In genomic region chr13:74245899-74246231, GRCm38 (mm10) we compare ENCODE assay signal across 8 mouse cellular contexts. TPM values are rescaled to one million over a fixed set of nuclear protein-coding genes. Genes with fewer than 3 reads are reported as not detected.
DNase-seq lines count a peak whose midpoint lies in the region; ATAC-seq and TF ChIP-seq lines count a peak whose summit lies in the region.

No protein-coding gene starts in this region.

- peak overlapping the region; percentile 25 for H3K4me2 ChIP-seq in heart, embryonic 11.5 days
- peak overlapping the region; percentile 41 for H3K4me2 ChIP-seq in hindbrain, embryonic 12.5 days (replicated peaks)
- H3K4me2 ChIP-seq in liver, postnatal 0 days (ENCODE audit: low read depth, low read length), result no peak overlapping the region

- no peak for TF ChIP-seq CTCF in bone marrow macrophage, adult 2 months (IDR thresholded peaks at IDR 0.05; ENCODE audit: low read depth, low read length)
- TF ChIP-seq CTCF in liver, postnatal 0 days (IDR thresholded peaks at IDR 0.05; ENCODE audit: low read depth), result no peak

- no peaks in the 10 kb centered on the region for H3K27me3 ChIP-seq in heart, embryonic 11.5 days (ENCODE audit: control insufficient read depth, insufficient read depth, low read length)
- no peaks in the 10 kb centered on the region for H3K27me3 ChIP-seq in hindbrain, embryonic 12.5 days
- no peaks in the 10 kb centered on the region for H3K27me3 ChIP-seq in liver, postnatal 0 days (ENCODE audit: insufficient read depth, low read length)

- H3K4me1 ChIP-seq in heart, embryonic 11.5 days (ENCODE audit: control insufficient read depth, insufficient read depth, low read length), result no peaks in the 10 kb centered on the region
- H3K4me1 ChIP-seq in bone marrow macrophage, adult 2 months (ENCODE audit: control insufficient read depth, insufficient read depth, low read length), result peaks cover 22% of the 10 kb centered on the region
- peaks cover 10% of the 10 kb centered on the region for H3K4me1 ChIP-seq in hindbrain, embryonic 12.5 days
- H3K4me1 ChIP-seq in liver, postnatal 0 days (ENCODE audit: insufficient read depth), result peaks cover 3% of the 10 kb centered on the region; the same call in 1 of the 2 replicates

- no peak for TF ChIP-seq EP300 in liver, postnatal 0 days (IDR thresholded peaks at IDR 0.05; ENCODE audit: low read depth)

- no peak overlapping the region for H3K9ac ChIP-seq in heart, embryonic 11.5 days (ENCODE audit: low read depth, low read length)
- no peak overlapping the region for H3K9ac ChIP-seq in hindbrain, embryonic 12.5 days
- H3K9ac ChIP-seq in liver, postnatal 0 days (replicated peaks), result no peak overlapping the region

- no peaks in the 10 kb centered on the region for H3K36me3 ChIP-seq in heart, embryonic 11.5 days (ENCODE audit: control insufficient read depth, insufficient read depth, low read length)
- no peaks in the 10 kb centered on the region for H3K36me3 ChIP-seq in hindbrain, embryonic 12.5 days
- no peaks in the 10 kb centered on the region for H3K36me3 ChIP-seq in liver, postnatal 0 days (replicated peaks; ENCODE audit: insufficient read depth, low read length)

- intact Hi-C loops in heart, postnatal 25 days (cut with DNase I), result no loop called here
- intact Hi-C loops in left cerebral cortex, postnatal 10 days (cut with DNase I), result no loop called here

- H3K4me3 ChIP-seq in heart, embryonic 11.5 days (ENCODE audit: low read depth, low read length), result no peak overlapping the region
- H3K4me3 ChIP-seq in bone marrow macrophage, adult 2 months (ENCODE audit: insufficient read depth, low read length), result peak overlapping the region; percentile 19
- no peak overlapping the region for H3K4me3 ChIP-seq in hindbrain, embryonic 12.5 days
- H3K4me3 ChIP-seq in liver, postnatal 0 days (ENCODE audit: low read depth, low read length), result no peak overlapping the region

- 69% methylated on average over 4 of the region's 4 CpGs for WGBS in heart, embryonic 11.5 days (ENCODE audit: insufficient replicate concordance)
- 61% methylated on average over 4 of the region's 4 CpGs for WGBS in hindbrain, embryonic 12.5 days
- WGBS in liver, postnatal 0 days (ENCODE audit: insufficient replicate concordance), result 63% methylated on average over 4 of the region's 4 CpGs

- no peak overlapping the region for H3K27ac ChIP-seq in heart, embryonic 11.5 days (ENCODE audit: low read depth, low read length)
- peak overlapping the region; percentile 68 for H3K27ac ChIP-seq in bone marrow macrophage, adult 2 months (ENCODE audit: insufficient read depth, low read depth, low read length)
- no peak overlapping the region for H3K27ac ChIP-seq in hindbrain, embryonic 12.5 days
- H3K27ac ChIP-seq in liver, postnatal 0 days (ENCODE audit: low read depth), result no peak overlapping the region

- ATAC-seq in heart, embryonic 11.5 days (replicated peaks; ENCODE audit: insufficient number of reproducible peaks, low FRiP score, low TSS enrichment), result peak; percentile 46; the same call in 1 of the 2 replicates
- ATAC-seq in hindbrain, embryonic 12.5 days (ENCODE audit: low FRiP score), result peak; percentile 84
- peak; percentile 19; the same call in 1 of the 2 replicates for ATAC-seq in liver, postnatal 0 days

- no peaks in the 10 kb centered on the region for H3K9me3 ChIP-seq in heart, embryonic 11.5 days (replicated peaks; ENCODE audit: control insufficient read depth, low read length)
- no peaks in the 10 kb centered on the region for H3K9me3 ChIP-seq in hindbrain, embryonic 12.5 days (replicated peaks)
- no peaks in the 10 kb centered on the region for H3K9me3 ChIP-seq in liver, postnatal 0 days (ENCODE audit: low read length)

- DNase-seq in heart, postnatal 25 days (ENCODE audit: low spot score), result no peak
- no peak for DNase-seq in liver, postnatal 0 days
- DNase-seq in urinary bladder, postnatal 36 days (ENCODE audit: low spot score in 2 of 2), result no peak
- no peak for DNase-seq in left cerebral cortex, postnatal 10 days (ENCODE audit: extremely low spot score in 1 of 2, low spot score in 2 of 2)
- no peak for DNase-seq in thymus, postnatal 25 days

- no peak for TF ChIP-seq POLR2A in bone marrow macrophage, adult 2 months (IDR thresholded peaks at IDR 0.05; ENCODE audit: borderline replicate concordance, low read depth, low read length)

RNA-seq across cellular contexts. Expression of gene Exoc3, which starts 37.3 kb away (rescaled TPM):
- 58.0 and 64.4 TPM in 2 replicates for polyA plus RNA-seq in heart, embryonic 11.5 days (2014; fragmentation: Nextera tagmentation; extraction: Ambion mirVana)
- total RNA-seq in heart, postnatal 25 days (2021), result 10 to 100 TPM; 50.7 to 50.8 TPM
- 84.9 and 91.7 TPM in 2 replicates for polyA plus RNA-seq in bone marrow macrophage, adult 2 months (2012; ENCODE audit: insufficient read depth, insufficient read length, missing spikeins)
- 76.7 and 79.2 TPM in 2 replicates for polyA plus RNA-seq in hindbrain, embryonic 12.5 days (2016; fragmentation: Nextera tagmentation; extraction: Ambion mirVana)
- polyA plus RNA-seq in liver, postnatal 0 days (2015; fragmentation: Nextera tagmentation; extraction: Ambion mirVana), result 15.7 and 19.6 TPM in 2 replicates
- total RNA-seq in left cerebral cortex, postnatal 10 days (2021), result 10 to 100 TPM; 69.9 to 70.3 TPM

RNA-seq across cellular contexts. Expression of gene Ahrr, which starts 46.3 kb away (rescaled TPM):
- polyA plus RNA-seq in heart, embryonic 11.5 days (2014; fragmentation: Nextera tagmentation; extraction: Ambion mirVana), result 0.70 and 0.76 TPM in 2 replicates
- total RNA-seq in heart, postnatal 25 days (2021), result under 1 TPM; 0.50 to 0.83 TPM
- polyA plus RNA-seq in bone marrow macrophage, adult 2 months (2012; ENCODE audit: insufficient read depth, insufficient read length, missing spikeins), result 44.4 and 47.8 TPM in 2 replicates
- polyA plus RNA-seq in hindbrain, embryonic 12.5 days (2016; fragmentation: Nextera tagmentation; extraction: Ambion mirVana), result 1.2 and 2.1 TPM in 2 replicates
- 0.21 and 0.36 TPM in 2 replicates for polyA plus RNA-seq in liver, postnatal 0 days (2015; fragmentation: Nextera tagmentation; extraction: Ambion mirVana)
- total RNA-seq in left cerebral cortex, postnatal 10 days (2021), result under 1 TPM; 0.81 to 0.99 TPM

Comparison
In these comparisons a context has a peak if more than half of its experiments do, and no peak if none do; other contexts are left out.
1. ATAC-seq: peak in every context shown above with its lines; median percentile 84 in hindbrain, embryonic 12.5 days; 46 in heart, embryonic 11.5 days; 19 in liver, postnatal 0 days.
2. RNA of gene Ahrr, which starts 46.3 kb away (polyA plus RNA-seq): 44.4 to 47.8 TPM in bone marrow macrophage, adult 2 months; 1.2 to 2.1 TPM in hindbrain, embryonic 12.5 days, 0.70 to 0.76 TPM in heart, embryonic 11.5 days and 0.21 to 0.36 TPM in liver, postnatal 0 days; every median in the first group is over 10 times any median in the second.